Mouse (Mus musculus): ENCODE results near the gene Synj2. TPM values are rescaled to one million over a fixed set of nuclear protein-coding genes. Genes with fewer than 3 reads are reported as not detected.

The Synj2 gene
- 2.2 TPM in 2 replicates for polyA plus RNA-seq (2014; fragmentation: Nextera tagmentation; extraction: Ambion mirVana)

GRCm38 (mm10) chr17:5941230-5942043 is at the start of gene Synj2:
TSS of gene Synj2 (plus strand) at chr17:5941280.
- ATAC-seq (replicated peaks; ENCODE audit: low FRiP score) (peak; percentile 69), DNase-seq (ENCODE audit: low spot score) (peak; percentile 68)
- H3K27ac ChIP-seq (ENCODE audit: low read depth, low read length), result peak within 1 kb of the TSS; percentile 43; the same call in 1 of the 2 replicates
- H3K9me3 ChIP-seq (ENCODE audit: control insufficient read depth, low read length), result no peaks in the 10 kb centered on the region
- under 1% methylated on average over 48 of the region's 52 CpGs for WGBS
- H3K4me1 ChIP-seq (replicated peaks; ENCODE audit: control insufficient read depth, insufficient read depth, low read length), result no peaks in the 10 kb centered on the region; the same call in 1 of the 2 replicates
- peak within 1 kb of the TSS; percentile 89 for H3K4me2 ChIP-seq
- peak within 1 kb of the TSS; percentile 73 for H3K9ac ChIP-seq (ENCODE audit: low read depth, low read length)
- H3K27me3 ChIP-seq (replicated peaks; ENCODE audit: control insufficient read depth, insufficient read depth, low read length), result peaks cover 19% of the 10 kb centered on the region
- no peaks in the 10 kb centered on the region for H3K36me3 ChIP-seq (ENCODE audit: control insufficient read depth, insufficient read depth, low read length)
- peak within 1 kb of the TSS; percentile 76 for H3K4me3 ChIP-seq (ENCODE audit: low read depth, low read length)

GRCm38 (mm10) chr17:5891933-5892683 is 49.0 kb upstream of the Synj2 start:
- Histone ChIP-seq H3K9me3 (ENCODE audit: control insufficient read depth, low read length) (no peaks in the 10 kb centered on the region), H3K9ac (ENCODE audit: low read depth, low read length) (no peak overlapping the region), H3K4me2 (no peak overlapping the region; the same call in 1 of the 2 replicates), H3K27ac (ENCODE audit: low read depth, low read length) (peak overlapping the region; percentile 76), H3K4me1 (replicated peaks; ENCODE audit: control insufficient read depth, insufficient read depth, low read length) (peaks cover 42% of the 10 kb centered on the region), H3K4me3 (ENCODE audit: low read depth, low read length) (no peak overlapping the region), H3K36me3 (ENCODE audit: control insufficient read depth, insufficient read depth, low read length) (0 out of 2 replicates have a peak, but pooled peaks cover 2% of the 10 kb centered on the region), H3K27me3 (replicated peaks; ENCODE audit: control insufficient read depth, insufficient read depth, low read length) (no peaks in the 10 kb centered on the region)
- ATAC-seq (replicated peaks; ENCODE audit: low FRiP score) (peak; percentile 12; the same call in 1 of the 2 replicates), DNase-seq (ENCODE audit: low spot score) (no peak)
- 79% methylated on average over 9 of the region's 9 CpGs for WGBS

- 7% methylated on average over 7 of the region's 7 CpGs for WGBS
- Histone ChIP-seq H3K4me3 (ENCODE audit: low read depth, low read length) (no peak overlapping the region), H3K36me3 (ENCODE audit: control insufficient read depth, insufficient read depth, low read length) (0 out of 2 replicates have a peak, but pooled peaks cover 2% of the 10 kb centered on the region), H3K9ac (ENCODE audit: low read depth, low read length) (0 out of 2 replicates have a peak overlapping the region, but pooled peaks have one; percentile 9), H3K9me3 (ENCODE audit: control insufficient read depth, low read length) (no peaks in the 10 kb centered on the region), H3K4me2 (peak overlapping the region; percentile 45; the same call in 1 of the 2 replicates), H3K4me1 (replicated peaks; ENCODE audit: control insufficient read depth, insufficient read depth, low read length) (peaks cover 39% of the 10 kb centered on the region), H3K27me3 (replicated peaks; ENCODE audit: control insufficient read depth, insufficient read depth, low read length) (no peaks in the 10 kb centered on the region), H3K27ac (ENCODE audit: low read depth, low read length) (peak overlapping the region; percentile 76)
- peak; percentile 89 for ATAC-seq (replicated peaks; ENCODE audit: low FRiP score)
- peak; percentile 57 for DNase-seq (ENCODE audit: low spot score)
Observed at GRCm38 (mm10) chr17:5893092-5893491, 48.0 kb upstream of the Synj2 start.

GRCm38 (mm10) chr17:5893574-5894148 is 47.4 kb upstream of the Synj2 start:
- DNase-seq (ENCODE audit: low spot score), result no peak
- H3K4me1 ChIP-seq (replicated peaks; ENCODE audit: control insufficient read depth, insufficient read depth, low read length), result peaks cover 37% of the 10 kb centered on the region
- peak overlapping the region; percentile 76; the same call in 1 of the 2 replicates for H3K27ac ChIP-seq (ENCODE audit: low read depth, low read length)
- 60% methylated on average over 7 of the region's 7 CpGs for WGBS
- no peaks in the 10 kb centered on the region for H3K9me3 ChIP-seq (ENCODE audit: control insufficient read depth, low read length)
- ATAC-seq (replicated peaks; ENCODE audit: low FRiP score), result no peak
- no peaks in the 10 kb centered on the region for H3K27me3 ChIP-seq (replicated peaks; ENCODE audit: control insufficient read depth, insufficient read depth, low read length)
- no peak overlapping the region for H3K4me3 ChIP-seq (ENCODE audit: low read depth, low read length)
- H3K9ac ChIP-seq (ENCODE audit: low read depth, low read length), result no peak overlapping the region
- H3K4me2 ChIP-seq, result peak overlapping the region; percentile 45
- H3K36me3 ChIP-seq (ENCODE audit: control insufficient read depth, insufficient read depth, low read length), result 0 out of 2 replicates have a peak, but pooled peaks cover 2% of the 10 kb centered on the region

GRCm38 (mm10) chr17:5896066-5896465 is 45.0 kb upstream of the Synj2 start:
- ATAC-seq (replicated peaks; ENCODE audit: low FRiP score) (no peak), DNase-seq (ENCODE audit: low spot score) (no peak)
- peaks cover 2% of the 10 kb centered on the region; the same call in 1 of the 2 replicates for H3K36me3 ChIP-seq (ENCODE audit: control insufficient read depth, insufficient read depth, low read length)
- no peaks in the 10 kb centered on the region for H3K27me3 ChIP-seq (replicated peaks; ENCODE audit: control insufficient read depth, insufficient read depth, low read length)
- H3K27ac ChIP-seq (ENCODE audit: low read depth, low read length), result no peak overlapping the region
- no peak overlapping the region for H3K4me2 ChIP-seq
- H3K9ac ChIP-seq (ENCODE audit: low read depth, low read length), result no peak overlapping the region
- no peak overlapping the region for H3K4me3 ChIP-seq (ENCODE audit: low read depth, low read length)
- H3K4me1 ChIP-seq (replicated peaks; ENCODE audit: control insufficient read depth, insufficient read depth, low read length), result peaks cover 29% of the 10 kb centered on the region
- WGBS, result 59% methylated on average over 4 of the region's 4 CpGs
- no peaks in the 10 kb centered on the region for H3K9me3 ChIP-seq (ENCODE audit: control insufficient read depth, low read length)

- H3K27me3 ChIP-seq (replicated peaks; ENCODE audit: control insufficient read depth, insufficient read depth, low read length), result no peaks in the 10 kb centered on the region
- no peak overlapping the region for H3K9ac ChIP-seq (ENCODE audit: low read depth, low read length)
- peaks cover 3% of the 10 kb centered on the region; the same call in 1 of the 2 replicates for H3K36me3 ChIP-seq (ENCODE audit: control insufficient read depth, insufficient read depth, low read length)
- no peak overlapping the region for H3K27ac ChIP-seq (ENCODE audit: low read depth, low read length)
- ATAC-seq (replicated peaks; ENCODE audit: low FRiP score) (no peak), DNase-seq (ENCODE audit: low spot score) (no peak)
- no peaks in the 10 kb centered on the region for H3K9me3 ChIP-seq (ENCODE audit: control insufficient read depth, low read length)
- no peak overlapping the region for H3K4me2 ChIP-seq
- H3K4me3 ChIP-seq (ENCODE audit: low read depth, low read length), result no peak overlapping the region
- peaks cover 26% of the 10 kb centered on the region for H3K4me1 ChIP-seq (replicated peaks; ENCODE audit: control insufficient read depth, insufficient read depth, low read length)
- 87% methylated on average over 7 of the region's 7 CpGs for WGBS
Observed at GRCm38 (mm10) chr17:5896607-5897006, 44.5 kb upstream of the Synj2 start.

GRCm38 (mm10) chr17:5897326-5898200 is 43.5 kb upstream of the Synj2 start:
- Histone ChIP-seq H3K4me1 (replicated peaks; ENCODE audit: control insufficient read depth, insufficient read depth, low read length) (peaks cover 17% of the 10 kb centered on the region), H3K4me2 (no peak overlapping the region), H3K9me3 (ENCODE audit: control insufficient read depth, low read length) (no peaks in the 10 kb centered on the region), H3K36me3 (ENCODE audit: control insufficient read depth, insufficient read depth, low read length) (peaks cover 7% of the 10 kb centered on the region; the same call in 1 of the 2 replicates), H3K27ac (ENCODE audit: low read depth, low read length) (no peak overlapping the region), H3K4me3 (ENCODE audit: low read depth, low read length) (no peak overlapping the region), H3K27me3 (replicated peaks; ENCODE audit: control insufficient read depth, insufficient read depth, low read length) (no peaks in the 10 kb centered on the region), H3K9ac (ENCODE audit: low read depth, low read length) (no peak overlapping the region)
- WGBS, result 88% methylated on average over 17 of the region's 17 CpGs
- ATAC-seq (replicated peaks; ENCODE audit: low FRiP score) (no peak), DNase-seq (ENCODE audit: low spot score) (no peak)

Data from liver, embryonic 11.5 days (tissue).